Mouse (Mus musculus): ENCODE data around the gene Arl13b.

Arl13b gene

DNA sequence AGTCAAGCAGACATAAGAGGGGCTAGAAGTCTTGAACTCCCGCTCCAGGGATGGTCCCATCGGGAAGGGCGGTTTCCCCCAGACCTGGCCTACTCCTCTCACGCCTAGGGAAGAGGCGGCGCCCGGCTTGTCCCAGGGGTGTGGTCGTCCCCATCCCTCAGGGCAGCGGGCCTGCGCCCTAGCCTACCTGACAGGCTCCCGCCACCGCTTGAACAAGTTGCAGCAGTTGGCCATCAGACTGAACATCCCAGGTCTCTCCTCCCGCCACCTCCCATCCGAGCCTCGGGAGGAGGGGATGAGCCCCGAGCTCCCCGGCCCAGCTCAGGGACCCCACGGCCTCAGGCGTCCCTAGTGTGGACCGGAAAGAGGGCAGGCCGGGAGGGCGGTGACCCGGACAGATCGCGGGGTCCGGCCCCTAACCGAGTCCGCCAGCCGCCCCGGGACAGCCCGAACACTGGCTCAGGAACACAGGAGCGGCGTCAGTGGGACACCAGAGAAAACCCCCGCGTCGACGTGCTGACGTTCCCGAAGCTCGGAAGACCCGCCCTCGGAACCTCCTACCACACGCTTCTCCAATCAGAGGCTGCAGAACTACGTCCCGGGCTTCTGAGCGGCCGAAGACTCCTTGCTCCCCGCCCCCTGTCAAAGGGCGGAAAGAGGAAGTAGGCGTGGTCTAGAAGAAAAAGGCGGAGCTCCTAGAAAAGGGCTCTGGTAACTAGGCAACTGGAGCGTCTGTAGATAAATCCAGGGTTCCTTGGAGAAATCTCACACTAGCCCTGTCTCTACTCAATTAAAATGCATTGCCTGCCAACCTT is at the start of gene Arl13b:
Gene Arl13b, minus strand, starts transcription at position 543 of the 815 bp plus-strand sequence.
- peak; percentile 66 for DNase-seq (ENCODE audit: low spot score)

DNA sequence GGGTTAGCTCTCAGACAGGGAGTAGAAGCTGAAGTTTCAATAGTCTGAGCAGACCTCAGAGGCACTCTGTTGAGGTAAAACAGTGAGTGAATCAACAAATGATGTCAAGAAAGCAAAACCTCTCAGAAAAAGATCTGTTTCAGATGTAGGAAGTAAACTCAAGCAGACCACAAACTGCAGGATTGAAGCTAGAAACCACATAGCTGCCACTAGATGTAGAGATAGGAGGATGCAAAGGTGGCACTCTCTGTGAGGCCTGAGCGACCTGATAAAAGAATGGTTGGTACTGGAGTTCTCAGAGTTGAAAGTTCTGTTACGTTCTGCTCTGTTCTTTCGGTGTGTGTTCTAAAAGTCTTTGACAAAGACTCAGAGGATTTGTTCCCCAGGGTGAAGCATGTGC is 49.0 kb upstream of the Arl13b start:
- DNase-seq (ENCODE audit: low spot score): no peak

DNA sequence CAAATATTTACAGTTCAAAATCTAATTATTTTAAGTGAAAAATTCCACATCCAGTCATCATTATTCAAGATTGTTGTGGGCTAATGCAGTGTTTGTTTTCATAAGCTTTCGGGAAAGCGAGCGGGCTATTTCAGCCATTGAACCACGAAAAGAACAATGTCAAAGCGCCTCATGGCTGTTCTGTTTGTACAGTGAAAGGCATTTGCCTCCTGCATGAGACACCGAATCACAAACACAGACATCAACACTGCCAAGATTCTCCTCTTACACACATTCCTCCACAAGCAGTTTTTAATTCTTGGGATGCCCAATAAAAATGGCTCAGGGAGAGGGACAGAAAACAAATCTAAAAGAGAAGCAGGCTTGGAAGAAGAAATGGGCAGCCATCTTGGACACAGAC is 27.2 kb upstream of the Arl13b start:
- DNase-seq (ENCODE audit: low spot score): no peak

DNA sequence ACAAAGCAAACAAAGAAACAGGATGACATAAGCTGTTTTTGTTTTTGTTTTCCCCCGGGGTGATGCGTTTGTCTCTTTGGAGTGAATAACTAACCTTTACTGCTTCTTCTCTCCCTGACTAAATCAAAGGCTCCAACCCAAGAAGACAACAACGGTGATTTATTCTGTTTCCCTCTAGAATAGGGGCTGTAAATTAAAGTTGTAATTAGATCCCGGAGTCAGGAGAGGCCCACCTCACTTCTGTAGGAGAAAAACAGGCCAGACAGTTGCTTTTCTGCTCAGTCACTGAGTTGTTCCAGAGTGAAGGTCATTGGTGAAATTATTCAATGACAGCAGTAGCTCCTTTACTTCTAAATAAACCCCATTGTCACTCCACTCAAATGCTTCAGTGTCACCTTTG is 26.3 kb upstream of the Arl13b start:
- DNase-seq (ENCODE audit: low spot score): no peak

DNA sequence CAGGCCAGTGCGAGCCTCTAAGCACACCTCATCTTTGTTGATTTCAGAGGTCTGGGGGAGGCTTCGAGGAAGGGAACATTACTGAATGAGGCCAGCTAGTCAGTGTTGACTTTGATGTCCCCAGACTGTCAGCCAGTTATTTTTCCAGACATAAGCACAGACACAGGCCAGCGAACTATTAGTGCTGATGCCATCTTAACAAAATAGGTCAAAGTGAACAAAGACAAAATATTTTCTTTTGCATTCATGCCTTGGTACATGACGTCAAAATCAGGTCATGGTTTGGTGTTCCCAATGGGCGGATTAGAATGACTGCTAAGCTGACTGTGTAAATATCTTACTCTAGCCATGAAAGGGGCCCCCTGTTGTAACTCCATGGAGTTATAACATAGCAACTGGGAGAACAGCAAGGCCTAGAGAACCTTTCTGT is 25.9 kb upstream of the Arl13b start:
- no peak for DNase-seq (ENCODE audit: low spot score)

DNA sequence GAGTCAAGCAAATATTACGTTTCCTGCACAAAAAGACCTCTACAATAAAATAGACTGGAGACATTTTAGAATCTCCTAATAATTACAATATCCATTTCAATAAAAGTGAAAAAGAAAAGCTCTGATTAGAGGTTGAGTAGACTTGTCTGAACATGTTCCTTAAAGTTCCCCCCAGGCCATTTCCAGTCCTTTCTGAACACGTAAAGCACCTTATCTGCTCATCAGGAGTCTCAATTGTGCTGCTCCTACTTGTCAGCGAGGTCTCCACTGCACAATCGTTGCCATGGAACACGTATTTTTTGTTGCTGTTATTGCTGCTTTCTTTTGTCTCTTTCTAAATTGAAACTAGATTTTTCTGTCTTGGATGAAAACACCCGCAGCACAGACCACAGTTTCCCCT is 14.6 kb upstream of the Arl13b start:
- no peak for DNase-seq (ENCODE audit: low spot score)

DNA sequence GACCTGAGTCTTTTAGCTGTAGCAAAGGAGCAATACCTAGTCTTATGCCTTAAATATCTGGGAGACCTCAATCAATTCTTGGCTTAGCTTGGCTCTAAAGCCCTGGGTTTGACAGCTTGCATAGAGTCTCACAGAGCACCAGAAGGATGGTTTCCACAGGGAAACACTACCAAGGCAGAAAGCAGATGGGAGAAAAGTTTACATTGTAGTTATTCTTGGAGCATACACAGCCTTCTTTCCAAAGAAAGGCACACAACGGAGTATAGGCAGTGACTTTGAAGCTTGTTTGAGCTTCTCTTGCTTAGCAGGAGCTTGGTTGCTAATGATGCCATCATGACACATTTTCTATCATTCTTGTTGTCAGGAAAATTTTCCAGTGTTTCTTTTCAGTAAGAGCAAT is 13.3 kb upstream of the Arl13b start:
- no peak for DNase-seq (ENCODE audit: low spot score)

DNA sequence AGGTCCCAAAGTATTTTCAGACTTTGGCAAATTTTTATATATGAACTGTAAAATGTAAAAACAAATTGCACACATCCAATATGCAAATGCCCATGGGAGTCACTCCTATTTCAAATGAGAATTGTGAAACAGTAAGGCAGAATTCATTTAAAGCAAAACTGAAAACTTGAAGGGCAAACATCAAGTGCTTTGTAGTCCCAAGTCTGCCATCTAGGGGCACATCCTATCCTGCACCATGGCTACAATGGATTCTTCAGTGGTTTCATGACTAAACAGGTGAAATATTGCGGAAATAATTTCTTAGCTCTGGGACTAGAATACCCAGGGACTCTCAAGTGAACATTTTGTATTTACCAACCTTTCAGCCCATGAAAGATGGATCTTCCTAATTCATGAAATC is 11.2 kb upstream of the Arl13b start:
- DNase-seq (ENCODE audit: low spot score): no peak

DNA sequence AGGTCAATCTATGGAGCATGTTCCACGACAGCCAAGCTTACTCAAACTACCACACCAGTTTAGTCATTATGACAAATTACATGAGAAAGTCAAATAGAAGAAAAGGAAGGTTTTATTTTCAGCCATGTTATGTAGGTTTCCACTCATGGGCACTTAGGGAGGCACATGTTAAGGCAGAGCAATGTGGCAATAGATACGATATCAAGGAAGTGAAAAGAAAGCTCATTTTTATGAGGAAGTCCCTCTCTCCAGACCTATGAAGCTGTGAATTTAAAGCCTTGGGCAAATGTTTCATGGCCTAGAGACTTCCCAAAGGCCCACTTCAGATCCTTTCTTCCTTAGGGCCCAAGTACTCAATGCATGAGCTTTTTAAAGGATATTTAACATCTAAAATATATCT is 10.7 kb upstream of the Arl13b start:
- no peak for DNase-seq (ENCODE audit: low spot score)

DNA sequence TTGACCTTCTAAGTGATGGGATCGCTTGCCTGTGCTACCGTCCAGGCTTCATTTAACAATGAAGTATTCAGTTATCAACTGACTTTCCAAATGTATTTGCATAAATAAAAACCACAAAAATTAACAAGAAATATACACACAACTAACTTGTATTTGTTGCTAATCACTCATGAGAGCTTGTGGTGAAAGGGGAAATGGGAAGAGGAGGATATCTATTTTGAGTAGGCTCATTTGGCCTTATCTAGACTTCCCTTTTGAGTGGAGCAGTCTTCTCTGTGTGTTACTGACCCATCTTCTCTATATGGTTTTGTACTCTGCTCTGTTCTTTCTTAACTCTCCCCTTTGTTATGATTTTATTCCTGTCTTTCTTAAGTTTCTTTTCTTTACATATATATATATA is 9.4 kb upstream of the Arl13b start:
- no peak for DNase-seq (ENCODE audit: low spot score)

DNA sequence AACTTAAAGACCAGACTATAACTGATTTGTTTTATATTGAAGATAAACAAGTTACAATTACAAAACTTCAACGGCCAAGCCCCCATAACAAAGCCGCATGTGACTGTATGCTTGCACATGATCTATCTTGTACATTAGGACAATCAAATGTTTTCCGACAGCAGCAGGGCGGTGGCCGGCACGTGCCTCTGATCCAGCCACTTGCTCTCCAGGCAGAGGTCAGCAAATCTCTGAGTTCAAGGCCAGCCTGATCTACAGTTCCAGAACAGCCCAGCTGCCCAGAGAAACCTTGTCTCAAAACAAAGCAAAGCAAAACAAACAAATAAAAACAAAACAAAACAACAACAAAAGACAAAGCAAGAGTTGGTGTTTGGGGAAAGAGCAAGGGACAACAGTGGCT is 8.5 kb upstream of the Arl13b start:
- DNase-seq (ENCODE audit: low spot score): no peak

DNA sequence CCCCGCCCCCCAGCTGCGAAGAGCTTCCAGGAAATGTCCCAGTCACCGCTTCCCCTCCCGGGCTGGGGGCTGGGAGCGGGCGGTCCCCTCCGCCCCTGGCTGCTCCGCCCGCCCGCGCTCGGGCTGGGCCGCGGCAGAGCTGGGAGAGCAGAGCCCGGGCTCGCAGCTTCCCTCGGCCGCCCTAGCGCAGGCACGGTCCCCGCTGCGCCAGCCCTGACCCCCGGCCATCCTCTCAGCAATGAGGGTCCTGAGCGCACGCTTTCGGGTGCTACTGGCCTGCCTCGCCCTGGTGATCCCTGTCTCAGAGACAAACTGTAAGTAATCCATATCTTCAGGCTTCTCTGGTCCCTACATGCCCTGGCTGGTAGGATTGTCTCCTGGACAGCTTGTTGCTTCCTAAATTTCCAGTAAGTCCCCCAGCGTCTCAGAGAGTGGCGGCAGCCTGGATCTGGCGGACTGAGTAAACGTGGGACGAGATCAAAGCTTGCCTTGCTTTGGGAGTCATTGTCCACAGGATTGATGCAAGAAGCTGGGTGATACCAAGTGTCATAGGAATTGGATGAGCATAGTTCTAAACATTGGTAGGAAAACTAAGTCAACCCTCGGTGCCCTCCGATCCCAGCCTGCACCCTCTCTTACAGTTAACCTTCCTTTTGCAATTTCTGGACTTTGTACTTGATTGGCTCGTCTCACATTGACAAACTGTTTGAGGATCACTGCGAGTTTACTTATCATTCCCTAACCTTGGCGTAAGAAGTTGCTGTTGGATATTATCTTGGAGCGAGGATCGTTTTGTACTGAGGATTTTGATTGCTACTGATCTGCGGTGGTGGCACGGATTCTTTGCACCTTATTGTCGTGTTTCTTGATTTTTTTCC is 7.6 kb upstream of the Arl13b start, which contains the start of gene Pros1:
Gene Pros1, plus strand, starts transcription at position 117 of the 878 bp plus-strand sequence.
- peak; percentile 11 for DNase-seq (ENCODE audit: low spot score)

DNA sequence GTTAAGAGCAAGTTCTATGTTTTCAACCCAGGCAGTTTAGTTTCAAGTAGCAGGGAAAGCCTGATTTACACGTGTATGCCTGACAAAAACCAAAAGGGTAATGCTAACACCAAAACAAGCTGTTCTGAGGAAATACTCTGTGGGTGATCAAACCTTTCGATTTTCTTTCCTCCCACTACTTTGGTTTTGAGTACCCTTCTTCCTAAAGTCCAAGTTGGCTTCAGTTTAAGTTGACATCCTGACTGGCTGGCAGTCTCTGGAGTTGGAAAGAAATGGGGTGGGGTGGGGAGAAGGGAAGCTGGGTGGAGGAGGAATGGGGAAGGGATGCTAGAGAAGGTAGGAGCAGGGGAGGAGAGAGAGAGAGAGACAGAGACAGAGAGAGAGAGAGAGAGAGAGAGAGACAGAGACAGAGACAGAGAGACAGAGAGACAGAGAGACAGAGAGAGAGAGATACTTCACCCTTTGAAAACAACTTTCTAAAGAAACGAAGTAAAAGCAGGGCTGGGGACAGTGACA is 6.8 kb upstream of the Arl13b start:
- no peak for DNase-seq (ENCODE audit: low spot score)

DNA sequence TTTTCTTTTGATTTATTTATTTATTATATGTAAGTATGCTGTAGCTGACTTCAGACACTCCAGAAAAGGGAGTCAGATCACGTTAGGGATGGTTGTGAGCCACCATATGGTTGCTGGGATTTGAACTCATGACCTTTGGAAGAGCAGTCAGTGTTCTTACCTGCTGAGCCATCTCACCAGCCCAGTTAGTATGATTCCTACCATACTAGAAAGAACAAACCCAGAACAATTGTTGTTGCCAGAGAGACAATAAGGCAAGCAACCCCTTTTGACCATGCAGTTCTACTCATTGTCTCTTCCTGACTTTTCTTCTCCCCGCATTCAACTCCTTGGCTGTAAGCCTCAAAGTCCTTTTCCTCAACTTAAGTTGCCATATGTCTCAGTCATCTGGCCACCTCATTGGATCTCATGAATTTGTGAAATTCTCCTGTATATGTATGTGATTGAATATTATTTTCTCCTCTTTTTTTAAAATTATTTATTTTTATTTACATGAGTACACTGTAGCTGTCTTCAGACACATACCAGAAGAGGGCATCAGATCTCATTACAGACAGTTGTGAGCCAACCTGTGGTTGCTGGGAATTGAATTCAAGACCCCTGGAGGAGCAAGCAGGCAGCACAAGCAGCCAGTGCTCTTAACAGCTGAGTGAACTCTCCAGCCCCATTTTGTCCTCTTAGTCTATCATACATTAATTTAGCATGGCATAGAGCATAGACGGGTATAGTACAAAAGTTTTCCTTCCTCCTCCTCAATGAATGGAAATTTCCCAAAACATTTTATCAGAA is 5.8 kb upstream of the Arl13b start:
- DNase-seq (ENCODE audit: low spot score): no peak

DNA sequence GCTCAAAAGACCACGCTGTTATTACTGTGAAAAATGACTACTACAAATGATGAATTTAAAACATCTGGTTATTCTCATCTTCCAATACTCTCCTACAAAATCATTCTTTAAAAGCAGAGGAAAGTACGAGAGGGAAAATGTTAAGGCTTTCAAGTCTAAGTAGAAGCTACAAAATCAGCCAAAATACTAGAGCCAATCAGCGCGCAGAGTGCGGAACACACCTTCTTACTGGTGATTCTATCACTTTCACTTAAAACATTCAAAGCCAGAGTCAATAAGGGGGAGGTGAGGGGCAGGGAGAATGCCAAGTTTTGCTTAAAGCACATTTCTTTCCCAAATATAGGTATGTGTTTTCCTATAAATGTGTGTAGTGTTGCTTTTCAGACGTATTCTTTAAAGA is 1.5 kb downstream of the Arl13b start:
- DNase-seq (ENCODE audit: low spot score): no peak

DNA sequence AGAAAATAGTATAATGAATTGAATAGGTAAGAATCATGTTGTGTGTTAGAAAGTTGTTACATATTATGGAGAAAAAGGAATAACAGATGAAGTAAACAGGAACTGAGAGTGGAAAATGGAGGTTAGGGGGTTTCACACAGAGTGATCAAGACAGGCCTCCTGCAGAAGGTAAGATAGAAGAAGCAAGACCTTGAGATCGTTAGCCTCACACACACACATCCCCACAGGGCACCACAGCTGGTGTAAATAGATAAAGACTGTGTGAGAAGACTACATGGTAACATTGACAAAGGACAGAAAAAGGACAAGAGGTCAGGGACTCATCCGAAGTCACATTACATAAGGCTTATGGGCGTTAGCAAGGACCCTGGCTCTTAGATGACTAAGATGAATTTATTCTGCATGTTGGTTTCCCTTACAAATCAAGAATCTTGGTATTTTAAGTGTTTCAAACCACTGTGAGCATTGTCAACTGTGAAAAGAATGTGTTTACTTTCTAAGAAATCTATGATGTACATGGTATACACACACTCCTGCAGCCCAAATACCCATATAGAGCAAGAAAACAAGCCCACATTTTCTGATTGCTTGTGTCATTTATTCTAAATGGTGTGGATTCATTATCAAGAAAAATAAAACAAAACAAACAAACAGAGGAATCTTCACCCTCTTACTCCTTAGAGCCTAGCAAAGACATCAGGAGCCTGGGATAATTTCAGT is 12.7 kb downstream of the Arl13b start:
- no peak for DNase-seq (ENCODE audit: low spot score)

DNA sequence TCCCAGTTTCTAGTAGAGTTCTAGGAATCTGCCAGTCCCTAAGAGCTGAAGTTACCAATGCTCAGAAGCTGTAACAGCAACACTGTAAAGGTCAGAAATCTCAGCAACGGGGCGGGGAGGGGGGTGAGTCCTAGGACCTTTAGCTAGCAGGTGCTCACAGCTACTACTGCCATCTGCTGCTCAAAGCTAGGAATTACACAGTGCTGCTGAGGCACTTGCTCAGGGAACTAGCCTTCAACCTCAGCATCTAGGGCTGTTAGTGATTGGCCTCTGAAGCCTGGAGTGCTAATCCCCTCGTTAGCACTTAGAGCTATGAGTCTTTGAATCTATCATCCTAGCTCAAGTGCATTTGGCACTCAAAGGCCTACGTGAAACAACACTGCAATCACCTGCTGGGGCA is 14.4 kb downstream of the Arl13b start:
- DNase-seq (ENCODE audit: low spot score): no peak

DNA sequence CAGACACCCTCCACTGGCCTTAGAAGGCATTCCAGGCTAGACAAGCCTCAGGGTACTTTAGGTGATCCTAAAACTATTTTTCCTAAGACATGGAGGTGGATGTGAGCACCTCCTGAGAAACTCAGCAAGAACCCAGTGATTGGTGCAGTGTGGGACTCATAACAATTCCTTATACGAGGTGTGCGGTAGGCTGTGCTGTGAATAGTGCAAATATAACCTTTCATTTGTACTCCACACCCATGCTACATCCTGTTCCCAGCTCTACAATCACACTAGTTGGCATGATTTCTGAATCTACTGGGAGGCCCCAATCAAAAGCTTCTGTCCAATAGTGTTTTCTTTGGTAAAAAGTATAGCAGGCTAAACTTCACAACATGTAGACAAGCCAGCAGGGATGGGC is 14.8 kb downstream of the Arl13b start:
- no peak for DNase-seq (ENCODE audit: low spot score)

DNA sequence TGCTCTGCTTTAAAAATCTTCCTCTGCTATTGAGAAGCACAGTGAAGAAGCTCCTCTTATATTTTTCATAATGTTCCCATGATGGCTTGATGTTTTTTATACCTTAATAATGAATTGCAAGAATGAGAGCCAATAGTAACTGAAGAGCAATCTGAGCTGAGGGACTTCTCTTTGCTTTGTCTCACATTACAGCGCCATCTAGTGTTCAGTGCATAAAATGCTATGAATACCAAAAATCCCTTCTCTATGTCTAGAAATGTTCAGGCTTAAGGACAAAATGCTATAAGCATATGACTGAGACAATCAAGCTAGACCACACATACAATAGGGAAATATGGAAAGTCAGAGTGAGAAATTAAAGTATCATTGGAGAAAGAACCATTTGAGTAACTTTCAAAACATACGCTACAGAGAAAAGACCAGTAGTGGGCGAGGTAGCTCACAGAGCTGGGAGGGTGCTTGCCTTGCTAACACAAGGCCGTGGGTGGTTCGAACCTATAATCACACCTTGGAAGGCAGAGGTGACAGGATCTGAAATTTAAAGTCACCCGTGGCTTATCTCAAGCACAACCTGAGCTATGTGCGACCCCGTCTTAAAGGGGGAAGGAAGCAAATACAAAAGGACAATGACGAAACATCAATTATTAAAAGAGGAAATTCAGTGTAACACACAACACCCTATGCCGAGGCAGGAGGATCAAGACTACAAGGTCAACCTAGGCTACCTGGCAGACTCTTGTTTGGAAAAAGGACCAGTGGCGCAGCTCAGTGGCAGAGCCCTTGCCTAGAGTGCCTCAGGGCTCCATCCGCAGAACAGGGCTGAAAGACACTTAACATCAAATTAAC is 20.5 kb downstream of the Arl13b start:
- no peak for DNase-seq (ENCODE audit: low spot score)

DNA sequence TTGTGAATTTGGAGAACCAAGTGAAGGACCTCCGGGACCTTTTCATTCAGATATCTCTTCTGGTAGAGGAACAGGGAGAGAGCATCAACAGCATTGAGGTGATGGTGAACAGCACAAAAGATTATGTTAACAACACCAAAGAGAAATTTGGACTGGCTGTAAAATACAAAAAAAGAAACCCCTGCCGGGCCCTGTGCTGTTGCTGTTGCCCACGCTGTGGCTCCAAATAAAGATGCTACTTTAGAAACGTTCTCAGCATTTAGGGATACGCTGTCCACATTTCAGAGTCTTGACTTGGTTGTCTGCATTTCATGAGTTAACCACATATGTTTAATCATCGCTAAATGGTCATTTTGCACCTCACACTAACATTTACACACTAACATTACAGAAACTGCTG is 24.4 kb downstream of the Arl13b start:
- DNase-seq (ENCODE audit: low spot score): no peak

DNA sequence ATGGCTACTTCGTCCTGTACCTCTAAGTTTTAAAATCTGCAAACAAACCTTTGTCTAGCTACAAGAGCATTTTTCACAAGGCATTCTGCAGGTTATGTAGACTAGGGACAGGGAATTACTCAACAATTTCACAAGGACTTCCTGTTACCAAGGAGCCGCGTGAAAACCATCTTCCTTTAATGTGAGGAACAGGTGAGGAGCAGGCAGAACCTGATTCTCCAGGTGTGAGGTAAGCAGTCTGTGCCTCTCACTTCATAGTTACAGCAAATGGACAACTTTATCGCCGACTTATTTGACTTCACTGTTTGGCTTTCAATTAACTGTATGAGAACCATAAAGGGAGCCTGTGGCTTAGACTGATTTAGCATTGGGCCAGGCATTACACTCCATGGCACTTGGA is 32.3 kb downstream of the Arl13b start, which contains the start of gene Stx19:
Gene Stx19, plus strand, starts transcription at position 186 of the 400 bp plus-strand sequence.
- no peak for DNase-seq (ENCODE audit: low spot score)
